9 mouse cellular contexts compared by ENCODE assay signal in genomic region chr19:41993484-41993883, GRCm38 (mm10). TPM values are rescaled to one million over a fixed set of nuclear protein-coding genes. Genes with fewer than 3 reads are reported as not detected.
DNase-seq lines count a peak whose midpoint lies in the region; ATAC-seq and TF ChIP-seq lines count a peak whose summit lies in the region.
"Had no signal": no experiment of that assay in that cellular context is flagged by ENCODE, and none has a peak within 500 bp of the region (broad histone marks: within the 10 kb centered on the region; RNA-seq: fewer than 3 reads in every experiment).

No protein-coding gene starts in this region.

- H3K4me2 ChIP-seq in heart, postnatal 0 days (ENCODE audit: low read depth, low read length) = no peak overlapping the region

- TF ChIP-seq CTCF in heart, postnatal 0 days (IDR thresholded peaks at IDR 0.05; ENCODE audit: low read depth) = no peak

- no peaks in the 10 kb centered on the region for H3K27me3 ChIP-seq in heart, postnatal 0 days (ENCODE audit: control insufficient read depth, insufficient read depth, low read length)
- H3K27me3 ChIP-seq in hindbrain, embryonic 10.5 days (ENCODE audit: insufficient read depth, poor library complexity, severe bottlenecking) = no peaks in the 10 kb centered on the region

- no peak for TF ChIP-seq EP300 in heart, postnatal 0 days (IDR thresholded peaks at IDR 0.05; ENCODE audit: low read depth)

- peak overlapping the region; percentile 57; the same call in 1 of the 2 replicates for H3K27ac ChIP-seq in heart, postnatal 0 days (ENCODE audit: low read depth)
- H3K27ac ChIP-seq in hindbrain, embryonic 10.5 days = no peak overlapping the region

- 45% methylated on average over 6 of the region's 6 CpGs for WGBS in heart, postnatal 0 days
- 84% methylated on average over 6 of the region's 6 CpGs for WGBS in hindbrain, embryonic 10.5 days

- no peaks in the 10 kb centered on the region for H3K36me3 ChIP-seq in heart, postnatal 0 days (replicated peaks; ENCODE audit: control insufficient read depth, insufficient read depth, low read length)
- H3K36me3 ChIP-seq in hindbrain, embryonic 10.5 days = no peaks in the 10 kb centered on the region

- H3K4me1 ChIP-seq in heart, postnatal 0 days (ENCODE audit: control insufficient read depth, insufficient read depth) = peaks cover 28% of the 10 kb centered on the region
- H3K4me1 ChIP-seq in hindbrain, embryonic 10.5 days (replicated peaks) = peaks cover 30% of the 10 kb centered on the region

- DNase-seq in MN1 (ENCODE audit: low spot score) = peak; percentile 57
- peak; percentile 93 for DNase-seq in adrenal gland, postnatal 14 days
- DNase-seq in heart, postnatal 0 days (ENCODE audit: low spot score) = no peak
- DNase-seq in layer of hippocampus, postnatal 25 days (ENCODE audit: extremely low spot score in 1 of 2, low spot score in 1 of 2) = peak; percentile 31 to 77
- DNase-seq in right cerebral cortex, adult 18-20 months = peak; percentile 85
- DNase-seq in thymus, postnatal 10 days (ENCODE audit: low spot score in 2 of 2) = no peak
- DNase-seq in hindbrain, embryonic 10.5 days (ENCODE audit: low spot score) = no peak
- DNase-seq in yolk sac, embryonic 10.5 days (ENCODE audit: low spot score) = no peak

- H3K9ac ChIP-seq in heart, postnatal 0 days (replicated peaks; ENCODE audit: low read depth, low read length) = no peak overlapping the region

- H3K4me3 ChIP-seq in heart, postnatal 0 days (ENCODE audit: low read depth, low read length) = no peak overlapping the region
- H3K4me3 ChIP-seq in hindbrain, embryonic 10.5 days = no peak overlapping the region

- H3K9me3 ChIP-seq in heart, postnatal 0 days (replicated peaks; ENCODE audit: control insufficient read depth, low read length) = no peaks in the 10 kb centered on the region
- no peaks in the 10 kb centered on the region for H3K9me3 ChIP-seq in hindbrain, embryonic 10.5 days

- ATAC-seq in heart, postnatal 0 days (ENCODE audit: insufficient read depth, low read depth) = no peak

RNA-seq across cellular contexts. Expression of gene Ubtd1, which starts 11.9 kb away (rescaled TPM):
- total RNA-seq in adrenal gland, postnatal 14 days (2021) = 13.9 and 20.0 TPM in 2 replicates
- 29.6 and 38.7 TPM in 2 replicates for total RNA-seq in heart, postnatal 0 days (2014; rRNA removed; ENCODE audit: low replicate concordance)
- polyA plus RNA-seq in heart, postnatal 0 days (2015; fragmentation: Nextera tagmentation; extraction: Ambion mirVana) = 21.9 and 24.8 TPM in 2 replicates
- total RNA-seq in layer of hippocampus, postnatal 25 days (2021) = 10 to 100 TPM; 13.7 to 14.0 TPM
- polyA plus RNA-seq in hindbrain, embryonic 10.5 days (2016; fragmentation: Nextera tagmentation; extraction: Ambion mirVana) = 11.5 and 16.9 TPM in 2 replicates

RNA-seq across cellular contexts. Expression of gene Mms19, which starts 12.5 kb away (rescaled TPM):
- 19.9 and 22.2 TPM in 2 replicates for total RNA-seq in adrenal gland, postnatal 14 days (2021)
- total RNA-seq in heart, postnatal 0 days (2014; rRNA removed; ENCODE audit: low replicate concordance) = 34.9 and 39.3 TPM in 2 replicates
- polyA plus RNA-seq in heart, postnatal 0 days (2015; fragmentation: Nextera tagmentation; extraction: Ambion mirVana) = 11.5 and 13.1 TPM in 2 replicates
- 10 to 100 TPM; 28.6 to 42.0 TPM for total RNA-seq in layer of hippocampus, postnatal 25 days (2021)
- polyA plus RNA-seq in hindbrain, embryonic 10.5 days (2016; fragmentation: Nextera tagmentation; extraction: Ambion mirVana) = 32.2 and 39.5 TPM in 2 replicates

RNA-seq across cellular contexts. Expression of gene Ankrd2, which starts 42.3 kb away (rescaled TPM):
- 0.68 and 0.82 TPM in 2 replicates for total RNA-seq in adrenal gland, postnatal 14 days (2021)
- not detected in 2 replicates for total RNA-seq in heart, postnatal 0 days (2014; rRNA removed; ENCODE audit: low replicate concordance)
- 0.14 TPM in 2 replicates for polyA plus RNA-seq in heart, postnatal 0 days (2015; fragmentation: Nextera tagmentation; extraction: Ambion mirVana)
- total RNA-seq in layer of hippocampus, postnatal 25 days (2021) = not detected
- polyA plus RNA-seq in hindbrain, embryonic 10.5 days (2016; fragmentation: Nextera tagmentation; extraction: Ambion mirVana) = 0.39 TPM in 1 of 2 replicates, not detected in the other
- polyA plus RNA-seq: heart, embryonic 14.5 days had no signal

RNA-seq across cellular contexts. Expression of gene Hoga1, which starts 51.9 kb away (rescaled TPM):
- total RNA-seq in adrenal gland, postnatal 14 days (2021) = 6.2 and 22.7 TPM in 2 replicates
- total RNA-seq in heart, postnatal 0 days (2014; rRNA removed; ENCODE audit: low replicate concordance) = 1.2 and 1.3 TPM in 2 replicates
- polyA plus RNA-seq in heart, postnatal 0 days (2015; fragmentation: Nextera tagmentation; extraction: Ambion mirVana) = 1.4 and 1.5 TPM in 2 replicates
- 1 to 10 TPM; 5.2 to 8.2 TPM for total RNA-seq in layer of hippocampus, postnatal 25 days (2021)
- polyA plus RNA-seq in hindbrain, embryonic 10.5 days (2016; fragmentation: Nextera tagmentation; extraction: Ambion mirVana) = 1.3 and 1.9 TPM in 2 replicates

RNA-seq across cellular contexts. Expression of gene 4933411K16Rik, which starts 58.6 kb away (rescaled TPM):
- 0.64 and 0.96 TPM in 2 replicates for total RNA-seq in adrenal gland, postnatal 14 days (2021)
- 0.15 TPM in 1 of 2 replicates, not detected in the other for total RNA-seq in heart, postnatal 0 days (2014; rRNA removed; ENCODE audit: low replicate concordance)
- polyA plus RNA-seq in heart, postnatal 0 days (2015; fragmentation: Nextera tagmentation; extraction: Ambion mirVana) = not detected in 2 replicates
- total RNA-seq in layer of hippocampus, postnatal 25 days (2021) = 1 to 10 TPM in 1 of 2 experiments, under 1 TPM in 1; 0.76 to 1.6 TPM
- not detected in 2 replicates for polyA plus RNA-seq in hindbrain, embryonic 10.5 days (2016; fragmentation: Nextera tagmentation; extraction: Ambion mirVana)
- polyA plus RNA-seq: heart, embryonic 14.5 days had no signal

Comparison
In these comparisons a context has a peak if more than half of its experiments do, and no peak if none do; other contexts are left out.
1. DNase-seq: peak in MN1 (single experiment), adrenal gland, postnatal 14 days (single experiment), layer of hippocampus, postnatal 25 days (2 of 2) and right cerebral cortex, adult 18-20 months (single experiment); none in heart, postnatal 0 days (single experiment), thymus, postnatal 10 days (0 of 2), hindbrain, embryonic 10.5 days (single experiment) and yolk sac, embryonic 10.5 days (single experiment).